Mouse (Mus musculus): ENCODE data around the gene 2300009A05Rik.

The 2300009A05Rik gene

GRCm38 (mm10) chr9:63398611-63399462 is at the start of gene 2300009A05Rik:
Gene 2300009A05Rik, minus strand, starts transcription at chr9:63399246.
- in situ Hi-C loops (cut with MseI, MboI): no loop called here

GRCm38 (mm10) chr9:63443695-63444094 is 44.6 kb upstream of the 2300009A05Rik start:
- in situ Hi-C loops (cut with MseI, MboI): no loop called here

GRCm38 (mm10) chr9:63430652-63431051 is 31.6 kb upstream of the 2300009A05Rik start:
- in situ Hi-C loops (cut with MseI, MboI): no loop called here

GRCm38 (mm10) chr9:63421096-63421736 is 22.2 kb upstream of the 2300009A05Rik start:
- in situ Hi-C loops (cut with MseI, MboI): no loop called here

GRCm38 (mm10) chr9:63420396-63420795 is 21.4 kb upstream of the 2300009A05Rik start:
- in situ Hi-C loops (cut with MseI, MboI): no loop called here

GRCm38 (mm10) chr9:63400176-63400575 is 1.1 kb upstream of the 2300009A05Rik start:
- in situ Hi-C loops (cut with MseI, MboI): no loop called here

GRCm38 (mm10) chr9:63399463-63399815 is 393 bp upstream of the 2300009A05Rik start:
- in situ Hi-C loops (cut with MseI, MboI): no loop called here

- in situ Hi-C loops (cut with MseI, MboI): no loop called here
Measured at GRCm38 (mm10) chr9:63395612-63396011, 3.4 kb downstream of the 2300009A05Rik start.

GRCm38 (mm10) chr9:63391307-63391706 is 7.7 kb downstream of the 2300009A05Rik start:
- in situ Hi-C loops (cut with MseI, MboI): no loop called here

- in situ Hi-C loops (cut with MseI, MboI): no loop called here
Measured at GRCm38 (mm10) chr9:63382761-63383160, 16.3 kb downstream of the 2300009A05Rik start.

GRCm38 (mm10) chr9:63380326-63380725 is 18.7 kb downstream of the 2300009A05Rik start:
- in situ Hi-C loops (cut with MseI, MboI): no loop called here

- in situ Hi-C loops (cut with MseI, MboI): no loop called here
Measured at GRCm38 (mm10) chr9:63378174-63378573, 20.9 kb downstream of the 2300009A05Rik start.

GRCm38 (mm10) chr9:63377270-63378142 is 21.5 kb downstream of the 2300009A05Rik start, which contains the start of gene Map2k5:
Gene Map2k5, minus strand, starts transcription at chr9:63377902.
- in situ Hi-C loops (cut with MseI, MboI): no loop called here

- in situ Hi-C loops (cut with MseI, MboI): no loop called here
Measured at GRCm38 (mm10) chr9:63373315-63373714, 25.7 kb downstream of the 2300009A05Rik start.

- in situ Hi-C loops (cut with MseI, MboI): no loop called here
Measured at GRCm38 (mm10) chr9:63372541-63372940, 26.5 kb downstream of the 2300009A05Rik start.

- in situ Hi-C loops (cut with MseI, MboI): no loop called here
Measured at GRCm38 (mm10) chr9:63360410-63360809, 38.6 kb downstream of the 2300009A05Rik start.

- in situ Hi-C loops (cut with MseI, MboI): no loop called here
Measured at GRCm38 (mm10) chr9:63359016-63359415, 40.0 kb downstream of the 2300009A05Rik start.

GRCm38 (mm10) chr9:63356721-63357120 is 42.3 kb downstream of the 2300009A05Rik start:
- in situ Hi-C loops (cut with MseI, MboI): no loop called here

GRCm38 (mm10) chr9:63356278-63356677 is 42.8 kb downstream of the 2300009A05Rik start:
- in situ Hi-C loops (cut with MseI, MboI): no loop called here

GRCm38 (mm10) chr9:63354168-63354567 is 44.9 kb downstream of the 2300009A05Rik start:
- in situ Hi-C loops (cut with MseI, MboI): no loop called here

- in situ Hi-C loops (cut with MseI, MboI): no loop called here
Measured at GRCm38 (mm10) chr9:63350030-63350429, 49.0 kb downstream of the 2300009A05Rik start.

GRCm38 (mm10) chr9:63349241-63349640 is 49.8 kb downstream of the 2300009A05Rik start:
- in situ Hi-C loops (cut with MseI, MboI): no loop called here
